Mouse (Mus musculus) C2C12 (cell line): ENCODE measurements around the gene Aym1. TPM values are rescaled to one million over a fixed set of nuclear protein-coding genes. Genes with fewer than 3 reads are reported as not detected.

Experiments used
- H3K27me3 ChIP-seq: one replicate; pipeline ENCODE4 v1.6.1; 2011; ENCODE audit not compliant: control insufficient read depth, insufficient read depth, insufficient read length
- H3K36me3 ChIP-seq: one replicate; pipeline ENCODE4 v1.6.1; 2011; ENCODE audit not compliant: control insufficient read depth, insufficient read depth
- H3K4me3 ChIP-seq: one replicate; pipeline ENCODE4 v1.5.1; 2011; ENCODE audit warnings: mild to moderate bottlenecking, control low read depth; ENCODE audit not compliant: poor library complexity, insufficient read depth, severe bottlenecking
- H3K79me2 ChIP-seq: one replicate; pipeline ENCODE4 v1.6.1; 2011; ENCODE audit not compliant: control insufficient read depth, insufficient read depth
- H3K79me3 ChIP-seq: one replicate; pipeline ENCODE4 v1.6.1; 2011; ENCODE audit warnings: low read depth, control low read depth
- H3ac ChIP-seq: one replicate; pipeline ENCODE3; 2011; ENCODE audit warnings: low read depth; ENCODE audit not compliant: control insufficient read depth, insufficient read length
- CEBPB ChIP-seq: IDR thresholded peaks from one replicate; pipeline ENCODE4 v1.6.1; 2011; ENCODE audit warnings: low read depth, mild to moderate bottlenecking, control low read depth, moderate library complexity
- CTCF ChIP-seq: IDR thresholded peaks from one replicate; pipeline ENCODE4 v1.5.1; 2011; ENCODE audit not compliant: control insufficient read depth, insufficient read depth, insufficient read length
- FOSL1 ChIP-seq: IDR thresholded peaks from one replicate; pipeline ENCODE4 v1.8.0; 2011; ENCODE audit warnings: mild to moderate bottlenecking, low read length; ENCODE audit not compliant: poor library complexity, insufficient read depth, severe bottlenecking
- MAX ChIP-seq: IDR thresholded peaks from one replicate; pipeline ENCODE4 v1.6.1; 2011; ENCODE audit warnings: mild to moderate bottlenecking, control low read depth
- MYOD1 ChIP-seq: IDR thresholded peaks from one replicate; pipeline ENCODE4 v1.6.1; 2011; ENCODE audit warnings: low read depth; ENCODE audit not compliant: control insufficient read depth, insufficient read length
- MYOG ChIP-seq: IDR thresholded peaks from one replicate; pipeline ENCODE4 v1.6.1; 2011; ENCODE audit not compliant: control insufficient read depth, insufficient read length; ENCODE audit errors: extremely low read depth
- USF1 ChIP-seq: IDR thresholded peaks from one replicate; pipeline ENCODE4 v1.6.1; 2011; ENCODE audit warnings: low read depth, mild to moderate bottlenecking, control low read depth, moderate library complexity
- long read RNA-seq, 2 experiments: library from polyadenylated mRNA; unstranded; transcript quantifications; one replicate each; pipeline ENCODE4 v2.0.0; 2019 to 2020
- polyA plus RNA-seq: library from polyadenylated mRNA; unstranded; fragments of >200 nt; fragmentation: generic; extraction: Trizol; gene quantifications from one replicate; pipeline ENCODE4 v1.2.1, GENCODE M21; 2012; ENCODE audit warnings: missing spikeins

Gene Aym1
- not detected for polyA plus RNA-seq
- long read RNA-seq, experiment 1 = 0 reads
- long read RNA-seq, experiment 2 = 0 reads

GRCm38 (mm10) chr5:113357186-113357585 is at the start of gene Aym1:
Gene Aym1 (plus strand): TSS chr5:113357294.
- H3K36me3 ChIP-seq = no peaks in the 10 kb centered on the region
- H3K79me2 ChIP-seq = no peaks in the 10 kb centered on the region
- H3K27me3 ChIP-seq = peaks cover 61% of the 10 kb centered on the region
- TF ChIP-seq MAX = no peak
- no peak for TF ChIP-seq USF1
- no peak for TF ChIP-seq FOSL1
- TF ChIP-seq CTCF = no peak
- TF ChIP-seq MYOD1 = no peak
- TF ChIP-seq MYOG = no peak
- no peak for TF ChIP-seq CEBPB
- no peaks in the 10 kb centered on the region for H3K79me3 ChIP-seq
- no peak within 1 kb of the TSS for H3ac ChIP-seq
- H3K4me3 ChIP-seq = no peak within 1 kb of the TSS

GRCm38 (mm10) chr5:113309491-113310376 is 47.4 kb upstream of the Aym1 start:
- H3K79me2 ChIP-seq = no peaks in the 10 kb centered on the region
- no peak overlapping the region for H3K4me3 ChIP-seq
- H3K36me3 ChIP-seq = no peaks in the 10 kb centered on the region
- peaks cover 19% of the 10 kb centered on the region for H3K27me3 ChIP-seq
- TF ChIP-seq MAX = no peak
- no peak for TF ChIP-seq FOSL1
- no peak for TF ChIP-seq CTCF
- TF ChIP-seq MYOG = no peak
- no peak for TF ChIP-seq MYOD1
- no peak for TF ChIP-seq CEBPB
- no peak for TF ChIP-seq USF1
- no peaks in the 10 kb centered on the region for H3K79me3 ChIP-seq
- no peak overlapping the region for H3ac ChIP-seq

GRCm38 (mm10) chr5:113310377-113311003 is 46.6 kb upstream of the Aym1 start, which contains the start of gene Sgsm1:
Gene Sgsm1 (minus strand): TSS chr5:113310786.
- TF ChIP-seq MAX = no peak
- no peak for TF ChIP-seq USF1
- no peak for TF ChIP-seq CTCF
- TF ChIP-seq MYOG = no peak
- no peak for TF ChIP-seq MYOD1
- no peak for TF ChIP-seq CEBPB
- no peak for TF ChIP-seq FOSL1
- H3K79me3 ChIP-seq = no peaks in the 10 kb centered on the region
- no peaks in the 10 kb centered on the region for H3K36me3 ChIP-seq
- H3K27me3 ChIP-seq = peaks cover 19% of the 10 kb centered on the region
- no peak within 1 kb of the TSS for H3ac ChIP-seq
- H3K4me3 ChIP-seq = no peak within 1 kb of the TSS
- H3K79me2 ChIP-seq = no peaks in the 10 kb centered on the region

GRCm38 (mm10) chr5:113313998-113314397 is 43.1 kb upstream of the Aym1 start:
- peaks cover 13% of the 10 kb centered on the region for H3K27me3 ChIP-seq
- no peak overlapping the region for H3ac ChIP-seq
- H3K79me3 ChIP-seq = no peaks in the 10 kb centered on the region
- no peaks in the 10 kb centered on the region for H3K36me3 ChIP-seq
- H3K79me2 ChIP-seq = no peaks in the 10 kb centered on the region
- TF ChIP-seq MYOD1 = no peak
- TF ChIP-seq MYOG = no peak
- no peak for TF ChIP-seq FOSL1
- TF ChIP-seq USF1 = no peak
- no peak for TF ChIP-seq CTCF
- no peak for TF ChIP-seq MAX
- no peak for TF ChIP-seq CEBPB
- H3K4me3 ChIP-seq = no peak overlapping the region

GRCm38 (mm10) chr5:113323784-113324638 is 33.1 kb upstream of the Aym1 start:
- Histone ChIP-seq H3K27me3 (peaks cover 39% of the 10 kb centered on the region), H3K79me3 (no peaks in the 10 kb centered on the region), H3K36me3 (no peaks in the 10 kb centered on the region), H3K79me2 (no peaks in the 10 kb centered on the region), H3K4me3 (no peak overlapping the region), H3ac (no peak overlapping the region)
- TF ChIP-seq USF1 = no peak
- no peak for TF ChIP-seq MYOD1
- no peak for TF ChIP-seq FOSL1
- no peak for TF ChIP-seq MAX
- no peak for TF ChIP-seq CTCF
- TF ChIP-seq CEBPB = no peak
- TF ChIP-seq MYOG = no peak
